Mouse (Mus musculus) CH12.LX (cell line): ENCODE measurements around the gene Clock. TPM values are rescaled to one million over a fixed set of nuclear protein-coding genes. Genes with fewer than 3 reads are reported as not detected.

Experiments
- DNase-seq: peaks from one replicate; pipeline ENCODE4 v3.0.0-alpha.2; 2013; ENCODE audit errors: extremely low read depth
- H3K27ac ChIP-seq: 2 replicates; pipeline ENCODE4 v1.5.1; 2012; ENCODE audit warnings: low read depth, mild to moderate bottlenecking, control low read depth, moderate library complexity; ENCODE audit not compliant: insufficient read depth
- H3K27me3 ChIP-seq: replicated peaks from 2 replicates; pipeline ENCODE3; 2012; ENCODE audit warnings: inconsistent platforms
- H3K36me3 ChIP-seq, 2 experiments: replicated peaks in 1 of 2; 2 replicates each; pipeline versions ENCODE3 to v1.6.1; 2012; ENCODE audit warnings: inconsistent platforms in 1 of 2, low read length in 1 of 2, mild to moderate bottlenecking in 1 of 2, mixed read lengths in 1 of 2, moderate library complexity in 1 of 2; ENCODE audit not compliant: control insufficient read depth in 1 of 2, insufficient read depth in 1 of 2
- H3K4me1 ChIP-seq, 2 experiments: 2 replicates each; pipeline ENCODE4 v1.6.1; 2012; ENCODE audit warnings: inconsistent platforms in 1 of 2, moderate library complexity in 1 of 2; ENCODE audit not compliant: insufficient read depth in 2 of 2, control insufficient read depth in 1 of 2
- H3K4me2 ChIP-seq: 2 replicates; pipeline ENCODE4 v1.6.1; 2012; ENCODE audit warnings: low read depth, mild to moderate bottlenecking, control low read depth; ENCODE audit not compliant: poor library complexity, insufficient read depth, severe bottlenecking
- H3K4me3 ChIP-seq, 3 experiments: fragments of 150-350 bp in 1 of 3; sonication (generic) in 1 of 3; replicated peaks in 1 of 3; 2 replicates each; pipeline versions ENCODE3 to v1.5.1; 2011 to 2012; ENCODE audit warnings: low read depth in 2 of 3, low read length in 2 of 3, mild to moderate bottlenecking in 2 of 3, moderate library complexity in 2 of 3, control low read depth in 1 of 3, improper control_type of control experiment in 1 of 3, inconsistent platforms in 1 of 3, mixed read lengths in 1 of 3; ENCODE audit not compliant: poor library complexity in 1 of 3
- H3K79me2 ChIP-seq: replicated peaks from 2 replicates; pipeline ENCODE4 v1.6.1; 2012; ENCODE audit warnings: mild to moderate bottlenecking, moderate library complexity; ENCODE audit not compliant: control insufficient read depth, poor library complexity, insufficient read depth, severe bottlenecking; ENCODE audit errors: extremely low read depth
- H3K9ac ChIP-seq: 2 replicates; pipeline ENCODE4 v1.6.1; 2012; ENCODE audit warnings: low read depth, mild to moderate bottlenecking, control low read depth, moderate library complexity; ENCODE audit not compliant: insufficient read depth
- H3K9me3 ChIP-seq: replicated peaks from 2 replicates; pipeline ENCODE3; 2012; ENCODE audit warnings: low read length, inconsistent platforms, mixed read lengths
- BHLHE40 ChIP-seq: IDR thresholded peaks from 2 replicates; pipeline ENCODE4 v1.6.1; 2011; ENCODE audit warnings: mild to moderate bottlenecking, low read depth, low read length, improper control_type of control experiment
- CHD1 ChIP-seq: IDR thresholded peaks from 2 replicates; pipeline ENCODE4 v1.6.1; 2012; ENCODE audit warnings: low read depth, low read length, improper control_type of control experiment, inconsistent platforms
- CHD2 ChIP-seq: IDR thresholded peaks from 2 replicates; pipeline ENCODE4 v1.6.1; 2011; ENCODE audit warnings: low read length, improper control_type of control experiment
- E2F4 ChIP-seq: IDR thresholded peaks from 2 replicates; pipeline ENCODE4 v1.6.1; 2011; ENCODE audit warnings: low read depth, low read length, improper control_type of control experiment; ENCODE audit not compliant: insufficient replicate concordance
- EP300 ChIP-seq: IDR thresholded peaks from 2 replicates; pipeline ENCODE4 v1.6.1; 2011; ENCODE audit warnings: low read length, improper control_type of control experiment
- ETS1 ChIP-seq: conservative IDR thresholded peaks from 2 replicates; pipeline ENCODE4 v1.6.1; 2012; ENCODE audit warnings: low read depth, mild to moderate bottlenecking, inconsistent platforms, low read length, improper control_type of control experiment, moderate library complexity
- JUN ChIP-seq: IDR thresholded peaks from 2 replicates; pipeline ENCODE4 v1.6.1; 2011; ENCODE audit warnings: low read depth, mild to moderate bottlenecking, low read length, improper control_type of control experiment, moderate library complexity; ENCODE audit not compliant: insufficient read depth
- JUND ChIP-seq: conservative IDR thresholded peaks from 2 replicates; pipeline ENCODE4 v1.6.1; 2011; ENCODE audit warnings: low read depth, low read length, improper control_type of control experiment
- KAT2A ChIP-seq: IDR thresholded peaks from 2 replicates; pipeline ENCODE4 v1.6.1; 2012; ENCODE audit warnings: low read length, improper control_type of control experiment, inconsistent platforms; ENCODE audit not compliant: insufficient replicate concordance
- MAFK ChIP-seq: IDR thresholded peaks from 2 replicates; pipeline ENCODE4 v1.6.1; 2011; ENCODE audit warnings: low read length, improper control_type of control experiment; ENCODE audit not compliant: insufficient replicate concordance
- MAZ ChIP-seq: IDR thresholded peaks from 2 replicates; pipeline ENCODE4 v1.6.1; 2012; ENCODE audit warnings: low read depth, mild to moderate bottlenecking, inconsistent platforms, low read length, improper control_type of control experiment, moderate library complexity
- MYC ChIP-seq: IDR thresholded peaks from 2 replicates; pipeline ENCODE4 v1.6.1; 2011; ENCODE audit warnings: low read depth, mild to moderate bottlenecking, improper control_type of control experiment, low read length
- POLR2A ChIP-seq: IDR thresholded peaks from 2 replicates; pipeline ENCODE4 v1.6.1; 2011; ENCODE audit warnings: low read depth, mild to moderate bottlenecking, improper control_type of control experiment, low read length
- POLR2AphosphoS2 ChIP-seq: IDR thresholded peaks from 2 replicates; pipeline ENCODE4 v1.6.1; 2011; ENCODE audit warnings: low read depth, low read length, improper control_type of control experiment
- RCOR1 ChIP-seq: conservative IDR thresholded peaks from 2 replicates; pipeline ENCODE4 v1.6.1; 2012; ENCODE audit warnings: low read depth, mild to moderate bottlenecking, inconsistent platforms, low read length, improper control_type of control experiment
- SIN3A ChIP-seq: IDR thresholded peaks from 2 replicates; pipeline ENCODE4 v1.6.1; 2012; ENCODE audit warnings: low read length, improper control_type of control experiment, inconsistent platforms
- SMC3 ChIP-seq: IDR thresholded peaks from 2 replicates; pipeline ENCODE4 v1.6.1; 2011; ENCODE audit warnings: low read depth, low read length, improper control_type of control experiment
- TCF12 ChIP-seq: IDR thresholded peaks from 2 replicates; pipeline ENCODE4 v1.6.1; 2014; ENCODE audit warnings: low read depth, mild to moderate bottlenecking, inconsistent platforms, low read length, improper control_type of control experiment
- UBTF ChIP-seq: IDR thresholded peaks from 2 replicates; pipeline ENCODE4 v1.6.1; 2012; ENCODE audit warnings: low read depth, mild to moderate bottlenecking, inconsistent platforms, low read length, improper control_type of control experiment, moderate library complexity
- USF1 ChIP-seq: IDR thresholded peaks from 2 replicates; pipeline ENCODE4 v1.6.1; 2014; ENCODE audit warnings: low read depth, mild to moderate bottlenecking, inconsistent platforms, low read length, improper control_type of control experiment
- USF2 ChIP-seq: conservative IDR thresholded peaks from 2 replicates; pipeline ENCODE4 v1.6.1; 2011; ENCODE audit warnings: low read depth, low read length, improper control_type of control experiment
- ZMIZ1 ChIP-seq: IDR thresholded peaks from 2 replicates; pipeline ENCODE4 v1.6.1; 2012; ENCODE audit warnings: low read depth, mild to moderate bottlenecking, inconsistent platforms, low read length, improper control_type of control experiment
- ZNF384 ChIP-seq: IDR thresholded peaks from 2 replicates; pipeline ENCODE4 v1.6.1; 2012; ENCODE audit warnings: low read depth, low read length, improper control_type of control experiment, inconsistent platforms
- dilution Hi-C: fragments of 300-500 bp; cut with MboI; formaldehyde crosslinking; loops from 2 replicates; pipeline ENCODE4 v1.14.3; 2020; ENCODE audit warnings: low sequenced_read_pairs; ENCODE audit not compliant: extremely low pct_unique_long_range_greater_than_20kb, extremely low pct_ligation_motif_present
- in situ Hi-C: fragments of 300-500 bp; cut with MboI; formaldehyde crosslinking; loops from 3 replicates; pipeline ENCODE4 v1.14.3; 2019; ENCODE audit warnings: low sequenced_read_pairs, low pct_ligation_motif_present, low pct_unique_long_range_greater_than_20kb, mixed read lengths
- polyA plus RNA-seq: library from polyadenylated mRNA; unstranded; fragments of >175 nt; gene quantifications from 2 replicates; pipeline ENCODE4 v1.2.1, GENCODE M21; 2012; ENCODE audit warnings: low read depth; ENCODE audit not compliant: insufficient read length
- total RNA-seq, 2 experiments: library from RNA; depleted of rRNA; stranded (reverse); fragments of 300-350 nt in 1 of 2; fragments of >200 nt in 1 of 2; gene quantifications; 2 replicates each; pipeline ENCODE4 v1.2.3; 2012 to 2014

Clock gene
- total and polyA plus RNA-seq, 3 experiments, result 3.2 to 8.0 (median 4.5) TPM

- H3K36me3 ChIP-seq, result peaks cover 12 to 50% of the 10 kb centered on the region in 2 experiments
- H3K4me1 ChIP-seq, result peaks cover 22 to 92% of the 10 kb centered on the region in 2 experiments
- H3K27me3 ChIP-seq, result no peaks in the 10 kb centered on the region
- no peak overlapping the region for H3K27ac ChIP-seq
- DNase-seq, result no peak
- H3K9me3 ChIP-seq, result no peaks in the 10 kb centered on the region
- in situ Hi-C loops (no loop called here), dilution Hi-C loops (no loop called here)
- H3K9ac ChIP-seq, result no peak overlapping the region
- H3K4me2 ChIP-seq, result no peak overlapping the region
- H3K4me3 ChIP-seq, result no peak overlapping the region
- TF ChIP-seq KAT2A, result no peak
- no peak for TF ChIP-seq BHLHE40
- TF ChIP-seq CHD2, result no peak
- TF ChIP-seq TCF12, result no peak
- TF ChIP-seq MAFK, result no peak
- TF ChIP-seq UBTF, result no peak
- no peak for TF ChIP-seq E2F4
- TF ChIP-seq ETS1, result no peak
- TF ChIP-seq MYC, result no peak
- no peak for TF ChIP-seq USF1
- TF ChIP-seq POLR2A, result no peak
- TF ChIP-seq RCOR1, result no peak
- no peak for TF ChIP-seq JUND
- no peak for TF ChIP-seq POLR2AphosphoS2
- TF ChIP-seq SMC3, result no peak
- no peak for TF ChIP-seq EP300
- TF ChIP-seq USF2, result no peak
- no peak for TF ChIP-seq ZNF384
- TF ChIP-seq, all 38 proteins: peak for 0
- peaks cover 51% of the 10 kb centered on the region for H3K79me2 ChIP-seq
These were observed 114.0 kb downstream of the Clock start for GRCm38 (mm10) chr5:76190609-76191008.

DNA sequence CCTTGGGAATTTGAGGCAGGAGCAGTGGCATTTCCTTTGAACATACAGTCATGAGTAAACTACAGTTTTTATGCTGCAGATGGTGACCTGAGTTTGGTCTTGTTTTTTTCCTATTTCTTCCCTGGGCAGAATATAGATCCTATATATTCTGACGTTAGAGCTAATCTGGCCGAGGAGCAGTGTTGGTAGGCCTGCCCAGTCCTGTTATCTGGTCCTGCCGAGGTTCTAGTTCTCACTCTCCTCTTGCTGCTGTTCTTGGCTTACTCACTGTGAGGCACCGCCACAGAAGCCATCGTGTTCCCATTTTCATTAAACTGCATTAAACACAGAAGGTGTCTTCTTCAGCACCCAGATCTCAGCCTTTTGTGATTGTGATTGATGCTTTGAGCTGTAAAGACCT lies 116.7 kb downstream of the Clock start:
- Histone ChIP-seq H3K79me2 (peaks cover 51% of the 10 kb centered on the region), H3K9ac (no peak overlapping the region), H3K27me3 (peaks cover under 1% of the 10 kb centered on the region), H3K4me2 (no peak overlapping the region), H3K36me3 (peaks cover 5 to 37% of the 10 kb centered on the region in 2 experiments), H3K27ac (no peak overlapping the region), H3K4me1 (peaks cover 15 to 76% of the 10 kb centered on the region in 2 experiments), H3K4me3 (no peak overlapping the region), H3K9me3 (no peaks in the 10 kb centered on the region)
- in situ Hi-C loops (no loop called here), dilution Hi-C loops (no loop called here)
- no peak for DNase-seq
- TF ChIP-seq ZMIZ1 (no peak), SIN3A (no peak), CHD1 (no peak), MAZ (no peak), JUN (no peak), ZNF384 (no peak)
